Mouse (Mus musculus): ENCODE data around the gene Habp2. TPM values are rescaled to one million over a fixed set of nuclear protein-coding genes. Genes with fewer than 3 reads are reported as not detected.

Habp2 gene
- total RNA-seq, 2 experiments from 2014 or later: not detected

GRCm38 (mm10) chr19:56292335-56292734, 5.4 kb downstream of the Habp2 start:
- DNase-seq: no peak
- intact Hi-C loops (cut with DNase I): no loop called here

GRCm38 (mm10) chr19:56294654-56295399, 7.9 kb downstream of the Habp2 start:
- intact Hi-C loops (cut with DNase I): loop anchor here (2.0 kb wide), 1 partner anchor 40 kb away; no protein-coding TSS in a partner anchor

DNA sequence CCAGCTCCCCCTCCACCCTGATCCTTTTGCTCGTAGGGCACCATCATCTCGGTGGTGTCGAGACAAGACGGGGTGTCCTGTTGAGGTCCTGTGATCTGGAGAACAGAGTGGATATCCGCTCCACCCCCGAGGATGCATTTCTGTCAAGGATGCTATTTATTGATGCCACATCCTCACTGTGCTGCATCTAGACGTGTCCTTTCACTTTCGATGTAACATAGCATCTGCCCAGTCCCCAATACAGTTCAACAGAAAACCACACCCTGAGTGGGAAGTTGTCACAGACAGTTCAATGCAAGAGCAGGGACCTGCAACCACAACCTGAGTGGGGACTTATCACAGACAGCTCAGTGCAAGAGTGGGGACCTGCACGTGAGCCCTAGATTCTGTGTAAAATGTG, 9.7 kb downstream of the Habp2 start:
- intact Hi-C loops (cut with DNase I): no loop called here
- DNase-seq: no peak

More at GRCm38 (mm10) chr19:56294654-56295399, 7.9 kb downstream of the Habp2 start:
- DNase-seq: peak; percentile 59 to 62

DNA sequence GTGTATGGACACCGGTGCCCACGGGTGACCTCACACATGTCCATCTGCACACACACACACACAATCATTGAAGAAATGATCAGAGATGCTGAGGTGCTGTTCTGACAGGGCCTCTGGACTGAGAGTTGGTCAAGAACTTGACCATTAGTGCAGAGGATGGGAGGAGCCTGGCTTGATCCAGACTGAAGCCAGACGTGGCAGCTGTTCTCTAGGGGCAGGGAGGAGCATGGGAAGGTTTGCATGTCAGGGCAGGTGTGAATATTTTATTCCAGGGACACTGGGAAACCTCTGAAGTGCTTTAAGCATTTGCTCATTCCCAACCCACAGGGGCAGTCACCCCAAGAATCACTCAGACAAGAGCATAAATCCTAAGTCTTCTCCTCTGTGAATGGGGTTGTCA, 10.3 kb downstream of the Habp2 start:
- intact Hi-C loops (cut with DNase I): no loop called here

GRCm38 (mm10) chr19:56300835-56301234, 13.9 kb downstream of the Habp2 start:
- DNase-seq: peak; percentile 69 to 72
- intact Hi-C loops (cut with DNase I): no loop called here

More for the DNA sequence above, 10.3 kb downstream of the Habp2 start:
- DNase-seq: no peak

DNA sequence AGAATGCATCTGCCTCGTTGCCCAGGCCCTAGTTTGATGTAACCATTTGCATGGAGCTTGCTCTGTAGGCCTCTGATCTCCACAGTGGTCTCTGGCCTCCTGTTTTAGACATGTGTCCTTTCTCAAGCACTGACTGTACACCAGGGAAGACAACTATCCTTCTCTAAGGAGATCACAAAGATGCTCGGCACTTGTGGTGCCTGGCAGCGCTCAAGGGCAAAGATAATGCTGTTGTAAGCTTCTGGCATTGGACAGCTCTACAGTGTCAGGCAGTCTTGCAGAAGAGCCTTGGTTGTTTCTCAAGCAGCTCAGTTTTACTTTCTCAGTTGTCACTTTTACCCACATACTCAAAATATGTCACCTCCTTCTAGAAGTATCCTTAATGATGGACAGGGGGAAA, 29.6 kb downstream of the Habp2 start:
- DNase-seq: no peak
- intact Hi-C loops (cut with DNase I): no loop called here

DNA sequence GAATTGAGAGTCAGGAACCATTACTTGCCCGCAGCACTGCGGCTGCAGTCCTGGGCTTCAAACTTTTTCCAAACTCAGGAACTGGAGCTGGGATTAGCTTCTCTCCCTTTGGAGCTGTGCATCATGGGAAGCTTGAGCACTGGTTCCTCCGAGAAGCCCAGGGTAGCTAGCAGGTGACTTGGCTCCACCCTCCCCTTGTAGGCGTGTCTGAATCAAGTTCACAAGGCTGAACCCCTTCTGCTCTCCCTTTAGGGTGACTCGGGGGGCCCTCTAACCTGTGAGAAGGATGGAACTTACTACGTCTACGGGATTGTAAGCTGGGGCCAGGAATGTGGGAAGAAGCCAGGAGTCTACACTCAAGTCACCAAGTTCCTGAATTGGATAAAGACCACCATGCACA, 32.3 kb downstream of the Habp2 start:
- DNase-seq: no peak
- intact Hi-C loops (cut with DNase I): no loop called here

DNA sequence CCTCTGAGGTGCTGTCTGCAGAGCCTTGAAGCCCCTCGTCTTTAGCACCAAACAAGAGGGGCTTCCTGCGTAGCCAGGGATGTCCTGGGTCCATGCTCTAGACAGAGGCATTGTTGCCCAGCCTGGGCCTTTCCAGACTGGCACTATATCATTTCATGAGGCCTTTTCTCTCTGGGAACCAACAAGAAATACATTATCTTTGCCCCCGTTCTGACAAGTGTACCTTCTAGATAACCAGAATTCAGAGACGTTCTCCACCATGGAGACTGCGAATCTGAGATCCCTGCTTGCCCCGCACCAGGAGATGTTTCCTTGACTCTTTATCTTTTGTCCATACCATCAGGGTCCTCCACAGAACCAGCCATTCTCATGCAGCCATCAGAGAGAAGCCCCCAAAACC, 32.7 kb downstream of the Habp2 start:
- intact Hi-C loops (cut with DNase I): no loop called here
- no peak for DNase-seq

GRCm38 (mm10) chr19:56320186-56320860, 33.4 kb downstream of the Habp2 start:
- intact Hi-C loops (cut with DNase I): no loop called here

DNA sequence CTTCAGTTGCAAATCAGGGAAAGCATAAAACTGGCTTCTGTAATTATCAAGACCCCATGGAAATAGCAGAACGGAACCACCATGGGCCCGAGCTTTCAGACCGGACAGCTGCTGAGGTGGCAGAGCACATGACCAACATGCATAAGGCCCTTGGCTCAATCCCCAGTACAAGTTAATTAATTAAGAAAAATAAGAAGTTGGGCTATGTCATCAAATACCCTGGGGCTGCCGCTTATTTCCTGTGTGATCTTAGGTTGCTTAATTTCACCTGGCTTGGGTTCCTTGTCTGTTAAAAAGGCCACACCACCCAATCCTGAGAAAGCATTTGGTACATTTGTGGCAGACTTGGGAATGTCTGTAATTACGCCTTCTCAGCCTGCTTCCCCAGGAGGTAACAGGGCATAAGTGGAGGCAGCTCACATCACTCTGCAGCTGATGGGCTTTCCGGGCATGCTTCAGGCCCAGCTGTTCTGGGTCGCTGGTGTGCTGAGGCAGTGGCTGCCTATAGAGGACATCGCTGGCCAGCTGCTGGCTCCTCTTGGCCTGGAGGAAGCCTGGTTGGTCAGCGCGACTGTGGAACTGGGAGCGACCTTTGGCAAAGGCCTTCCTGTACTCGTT, 34.5 kb downstream of the Habp2 start:
- intact Hi-C loops (cut with DNase I): no loop called here
- no peak for DNase-seq

More at GRCm38 (mm10) chr19:56320186-56320860, 33.4 kb downstream of the Habp2 start:
- DNase-seq: no peak

DNA sequence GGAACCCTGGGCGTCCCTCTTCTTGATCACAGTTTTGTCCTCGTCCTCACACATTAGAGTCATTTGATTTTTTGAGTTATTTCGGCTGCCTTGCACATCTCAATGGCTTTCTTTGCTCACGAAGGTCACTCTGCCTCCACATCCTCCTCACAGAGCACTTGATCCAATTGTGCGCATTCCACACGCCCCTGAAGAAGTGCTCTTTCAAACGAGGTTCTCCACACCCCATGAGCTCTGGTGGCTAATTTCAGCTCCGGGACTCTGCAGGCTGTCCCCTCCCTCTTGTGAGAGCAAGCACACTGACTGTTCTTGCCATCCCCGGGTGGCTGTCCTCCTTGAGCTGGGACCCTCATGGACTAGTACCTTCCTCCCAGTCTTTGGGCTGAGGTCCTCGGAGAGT, 38.7 kb downstream of the Habp2 start:
- intact Hi-C loops (cut with DNase I): no loop called here
- no peak for DNase-seq

GRCm38 (mm10) chr19:56326243-56326855, 39.4 kb downstream of the Habp2 start:
- DNase-seq: no peak
- intact Hi-C loops (cut with DNase I): no loop called here

GRCm38 (mm10) chr19:56336321-56336720, 49.4 kb downstream of the Habp2 start:
- DNase-seq: no peak
- intact Hi-C loops (cut with DNase I): no loop called here

DNA sequence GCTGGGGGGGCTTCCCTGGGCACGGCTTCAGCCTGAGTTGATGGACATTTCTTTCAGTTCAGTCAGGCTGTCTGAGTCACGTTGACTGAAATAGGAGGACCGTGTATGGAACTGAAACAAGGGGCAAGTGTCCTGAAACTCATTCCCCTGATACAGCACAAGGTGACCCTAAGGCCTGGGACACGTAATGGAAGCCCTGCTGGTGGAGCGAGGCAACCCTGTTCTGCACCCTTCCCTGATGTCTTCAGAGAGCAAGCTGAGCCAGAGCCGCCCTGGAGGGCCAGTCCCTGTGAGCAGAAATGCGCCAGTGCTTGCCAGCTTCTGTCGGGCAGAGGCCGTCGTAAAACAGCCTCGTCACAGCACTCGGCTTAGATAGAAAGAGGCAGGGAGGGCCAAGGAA, 49.9 kb downstream of the Habp2 start:
- intact Hi-C loops (cut with DNase I): no loop called here
- DNase-seq: no peak

DNA sequence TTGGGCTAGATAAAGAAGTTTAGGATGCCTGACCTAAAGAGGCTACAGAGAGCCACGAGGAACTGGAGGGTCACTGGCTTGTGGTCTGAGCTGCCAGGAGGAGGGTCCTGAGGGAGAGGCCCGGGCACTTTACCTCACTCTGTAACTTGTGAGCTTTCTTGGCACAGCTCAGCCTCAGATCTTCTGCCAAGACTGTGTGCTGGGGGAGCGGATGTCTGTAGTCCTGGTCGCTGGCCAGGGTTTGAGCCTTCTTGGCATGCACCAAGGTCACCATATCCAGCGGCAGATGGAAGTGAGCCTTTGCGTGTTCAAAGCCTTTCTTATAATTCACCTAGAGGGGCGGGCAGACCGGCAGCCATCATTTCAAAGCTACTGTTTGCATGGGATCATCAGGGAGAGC, 55.1 kb downstream of the Habp2 start:
- intact Hi-C loops (cut with DNase I): no loop called here
- DNase-seq: peak; percentile 56 to 67

DNA sequence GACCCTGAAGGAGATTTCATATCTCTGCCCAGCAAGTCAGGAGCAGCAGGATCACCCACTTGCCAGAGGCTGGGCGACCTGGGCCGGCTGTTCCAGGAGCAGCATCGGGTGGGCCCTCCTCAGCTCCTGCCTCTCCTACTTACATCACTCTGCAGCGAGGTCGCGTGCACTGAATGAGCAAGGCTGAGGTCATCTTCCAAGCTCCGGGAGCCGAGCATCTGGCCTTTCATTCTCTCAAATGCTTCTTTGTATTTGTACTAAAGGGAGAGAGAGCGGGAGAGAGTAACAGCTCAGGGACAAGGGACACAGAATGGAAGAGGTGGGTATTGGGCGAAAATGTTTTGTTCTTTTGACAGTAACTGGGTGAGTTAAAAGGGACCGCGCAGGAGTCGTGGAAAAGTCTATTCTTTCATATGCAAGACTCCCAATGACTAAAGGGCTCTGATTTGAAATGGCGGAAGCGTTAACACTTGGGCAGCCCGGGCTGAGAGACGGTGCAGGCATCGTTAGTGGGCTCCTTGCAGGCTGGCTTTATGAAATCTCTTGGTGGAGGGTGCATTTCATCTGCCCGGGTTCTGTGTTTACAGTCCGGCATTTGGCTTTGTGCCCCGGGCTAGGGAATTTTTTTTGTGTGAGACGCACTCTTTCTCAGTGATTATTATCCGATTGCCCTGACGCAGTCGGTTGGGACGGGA, 57.1 kb downstream of the Habp2 start:
- intact Hi-C loops (cut with DNase I): no loop called here
- DNase-seq: no peak

DNA sequence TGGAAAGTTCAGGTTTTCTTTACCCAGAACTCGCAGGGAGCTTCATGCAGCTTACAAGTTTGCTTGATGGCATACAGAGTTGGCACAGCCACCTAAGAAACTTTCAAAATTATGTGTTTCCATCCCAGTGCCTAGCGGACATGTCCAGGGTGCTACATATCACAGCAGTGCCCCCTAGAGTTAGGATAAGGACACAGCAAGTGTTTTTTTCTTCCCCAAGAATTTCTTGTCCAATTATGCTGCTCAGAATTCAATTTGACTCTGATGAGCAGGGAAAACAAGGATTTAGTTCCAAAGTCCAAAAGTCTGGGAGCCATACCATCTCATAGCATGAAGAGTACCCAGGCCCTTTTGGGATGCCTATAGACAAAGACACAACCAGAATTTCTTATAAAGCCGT, 59.1 kb downstream of the Habp2 start:
- intact Hi-C loops (cut with DNase I): no loop called here
- no peak for DNase-seq

DNA sequence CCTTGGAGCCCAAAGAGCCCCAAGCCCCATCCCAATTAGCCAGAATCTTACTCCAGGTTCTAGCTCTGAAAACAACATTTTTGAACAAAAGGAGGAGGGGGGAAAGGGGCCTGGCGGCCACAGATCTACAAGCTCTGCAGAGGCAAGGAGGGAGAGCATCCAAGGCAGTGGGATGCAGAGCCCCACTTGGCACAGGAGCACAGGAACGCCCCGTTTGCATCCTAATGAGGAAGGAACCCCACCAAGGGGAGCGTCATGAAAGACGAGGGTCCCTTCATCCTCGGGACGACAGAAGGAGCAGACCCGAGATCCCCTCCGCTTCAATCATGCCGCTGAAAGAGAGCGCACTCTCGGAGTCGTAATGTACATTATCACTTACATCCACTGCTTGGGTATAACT, 59.8 kb downstream of the Habp2 start:
- intact Hi-C loops (cut with DNase I): no loop called here
- DNase-seq: no peak

DNA sequence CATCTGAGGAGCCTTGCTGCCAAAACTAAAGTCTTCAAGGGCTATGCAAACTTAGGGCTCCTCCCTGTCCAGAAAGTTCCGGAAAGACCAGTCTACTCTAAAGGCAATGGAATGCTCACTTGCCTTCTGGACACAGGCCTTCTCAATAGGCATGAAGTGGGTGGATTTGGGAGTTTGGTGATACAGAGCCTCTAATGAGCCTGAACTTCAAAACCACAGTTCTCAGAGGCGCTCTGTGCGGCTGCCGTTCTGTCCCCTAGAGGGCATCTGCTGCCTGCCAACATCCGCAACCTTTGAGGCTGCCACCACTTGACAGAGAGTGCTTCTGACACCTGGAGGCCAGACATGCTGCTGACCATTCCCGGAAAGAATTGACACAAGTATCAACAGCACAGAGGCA, 62.4 kb downstream of the Habp2 start:
- no peak for DNase-seq
- intact Hi-C loops (cut with DNase I): no loop called here

DNA sequence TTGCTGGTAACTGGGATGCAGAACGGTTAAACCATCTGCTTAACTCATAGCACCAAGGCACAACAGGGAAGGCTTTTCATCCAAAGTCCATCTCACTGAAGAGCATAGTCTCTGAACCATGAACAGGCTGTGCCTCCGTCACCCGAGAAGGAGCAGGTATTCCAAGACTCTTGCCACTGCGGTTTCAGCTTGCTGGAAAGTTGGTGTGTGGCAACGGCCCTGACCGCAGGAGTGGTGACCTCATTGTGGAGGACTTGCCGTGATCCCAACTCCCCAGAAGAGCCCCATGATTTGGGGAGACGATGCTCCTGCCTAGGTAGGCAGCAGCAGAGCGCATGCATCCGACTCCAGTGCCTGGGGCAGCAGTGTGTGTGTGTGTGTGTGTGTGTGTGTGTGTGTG, 66.8 kb downstream of the Habp2 start:
- no peak for DNase-seq
- intact Hi-C loops (cut with DNase I): no loop called here

GRCm38 (mm10) chr19:56355201-56355600, 68.3 kb downstream of the Habp2 start:
- no peak for DNase-seq
- intact Hi-C loops (cut with DNase I): no loop called here

Data from gastrocnemius, postnatal 36 days (tissue).